Mouse (Mus musculus): ENCODE results near the gene Phxr2. TPM values are rescaled to one million over a fixed set of nuclear protein-coding genes. Genes with fewer than 3 reads are reported as not detected.

Phxr2 gene
- total RNA-seq, 4 experiments from 2014 or later, result not detected

DNA sequence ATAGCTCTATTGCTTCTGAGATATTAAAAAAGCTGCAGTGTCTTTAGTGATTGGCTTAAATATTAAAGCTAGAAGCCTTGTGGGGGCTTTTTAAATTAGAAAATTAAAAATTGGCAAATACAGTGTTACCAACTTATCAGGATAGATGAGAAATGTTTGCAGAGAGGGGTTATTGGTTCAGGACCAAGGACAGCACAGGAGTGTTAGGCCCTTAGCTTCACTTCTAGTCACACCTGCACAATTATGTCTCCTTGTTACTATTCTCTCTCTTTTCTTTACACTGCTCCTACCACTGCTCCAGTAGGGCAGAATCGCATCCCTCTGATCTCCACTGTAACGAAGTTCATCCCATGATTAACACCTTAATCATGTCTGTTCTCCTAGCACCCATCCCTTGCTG, 31.0 kb downstream of the Phxr2 start:
- no peak for DNase-seq (ENCODE audit: low spot score in 2 of 2)

GRCm38 (mm10) chr10:99093364-99093763, 32.8 kb downstream of the Phxr2 start:
- no peak for DNase-seq (ENCODE audit: low spot score in 2 of 2)

- no peak for DNase-seq (ENCODE audit: low spot score in 2 of 2)
Measured at GRCm38 (mm10) chr10:99089906-99090305, 36.2 kb downstream of the Phxr2 start.

- no peak for DNase-seq (ENCODE audit: low spot score in 2 of 2)
Measured at GRCm38 (mm10) chr10:99086029-99086428, 40.1 kb downstream of the Phxr2 start.

- no peak for DNase-seq (ENCODE audit: low spot score in 2 of 2)
Measured at GRCm38 (mm10) chr10:99085240-99085587, 40.9 kb downstream of the Phxr2 start.

DNA sequence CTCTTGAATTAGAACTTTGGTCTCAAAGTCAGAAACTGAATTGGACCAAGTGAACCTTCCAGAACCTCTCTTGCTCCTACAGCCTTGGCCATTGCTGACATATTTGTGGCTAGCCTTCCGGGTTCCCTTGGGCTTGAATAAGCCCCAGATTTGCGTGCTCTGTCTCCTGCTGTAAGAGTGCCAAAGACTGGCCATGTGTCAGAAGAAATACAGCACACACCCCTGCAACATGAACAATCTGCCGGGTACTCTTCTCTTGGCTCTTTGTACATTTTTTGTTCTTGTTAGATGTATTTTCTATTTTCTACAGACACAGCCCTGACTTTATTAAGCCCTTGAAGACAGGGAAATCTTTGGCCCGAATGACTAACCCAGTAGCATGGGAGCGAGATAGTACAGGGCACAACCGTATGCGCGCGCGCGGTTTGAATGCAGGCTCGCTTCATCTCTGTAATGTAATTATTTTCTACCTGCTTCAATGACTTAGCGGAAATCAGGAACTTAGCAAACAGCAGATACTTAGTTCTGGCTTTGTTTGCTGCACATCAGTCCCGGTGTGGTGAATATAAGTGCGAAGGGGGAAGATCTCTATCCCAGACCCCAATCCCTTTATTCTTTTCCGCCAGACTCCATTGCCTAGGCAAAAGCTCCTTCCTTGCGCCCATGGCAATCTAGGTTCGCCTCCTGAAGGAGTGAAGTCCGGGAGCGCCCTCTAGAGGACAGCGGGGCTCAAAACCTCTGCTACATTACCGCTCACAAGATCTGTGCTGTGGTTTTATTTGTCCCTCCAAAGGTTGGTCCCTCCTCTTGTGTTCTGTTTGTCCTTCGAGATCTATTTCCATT, 41.5 kb downstream of the Phxr2 start:
- DNase-seq (ENCODE audit: low spot score in 2 of 2), result peak; percentile 69 to 92

DNA sequence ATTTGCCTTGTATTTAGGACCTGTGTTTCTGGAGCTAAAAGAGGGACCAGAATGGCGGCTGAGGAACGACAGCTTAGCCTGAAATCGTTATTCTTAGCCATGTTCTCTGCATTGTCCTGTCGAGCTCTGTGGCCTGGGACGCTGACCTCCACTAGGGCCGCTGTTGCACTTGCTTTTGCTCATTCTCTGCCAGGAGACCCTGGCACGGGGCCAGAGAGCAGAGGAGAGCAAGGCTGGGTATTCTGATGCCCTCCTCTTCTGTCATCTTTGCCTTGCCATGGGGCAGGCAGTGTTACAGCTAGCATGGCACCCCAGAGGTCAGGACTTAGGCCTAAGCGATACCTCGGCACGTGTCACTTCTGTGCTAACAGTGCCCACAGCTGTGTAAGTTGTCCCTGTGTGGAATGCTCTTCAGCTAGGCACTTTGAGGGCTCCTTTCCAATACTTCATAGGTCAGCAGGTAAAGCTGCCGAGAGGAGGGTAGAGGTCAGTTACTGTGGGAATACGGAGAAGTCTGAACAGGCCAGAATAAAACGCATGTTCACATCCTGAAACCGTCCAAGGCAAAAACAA, 42.6 kb downstream of the Phxr2 start:
- no peak for DNase-seq (ENCODE audit: low spot score in 2 of 2)

GRCm38 (mm10) chr10:99081569-99081990, 44.5 kb downstream of the Phxr2 start:
- peak; percentile 2 to 8 for DNase-seq (ENCODE audit: low spot score in 2 of 2)

DNA sequence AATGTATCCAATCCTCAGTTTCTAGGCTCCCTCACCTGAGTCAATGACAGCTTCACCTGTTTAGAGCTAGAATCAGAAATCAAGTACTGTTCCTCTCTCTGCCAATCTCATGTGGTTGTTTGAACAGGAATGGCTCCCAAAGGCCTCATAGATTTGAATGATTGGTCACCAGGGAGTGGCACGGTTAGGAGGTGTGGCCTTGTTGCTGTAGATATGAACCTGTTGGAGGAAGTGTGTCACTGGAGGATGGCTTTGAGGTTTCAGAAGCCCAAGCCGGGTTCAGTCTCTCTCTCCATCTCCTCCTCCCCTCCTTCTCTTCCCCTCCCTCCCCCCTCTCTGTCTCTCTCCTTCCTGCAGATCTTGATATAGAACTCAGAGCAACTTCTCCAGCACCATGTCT, 47.5 kb downstream of the Phxr2 start:
- DNase-seq (ENCODE audit: low spot score in 2 of 2), result peak in 1 of 2 experiments; percentile 0

DNA sequence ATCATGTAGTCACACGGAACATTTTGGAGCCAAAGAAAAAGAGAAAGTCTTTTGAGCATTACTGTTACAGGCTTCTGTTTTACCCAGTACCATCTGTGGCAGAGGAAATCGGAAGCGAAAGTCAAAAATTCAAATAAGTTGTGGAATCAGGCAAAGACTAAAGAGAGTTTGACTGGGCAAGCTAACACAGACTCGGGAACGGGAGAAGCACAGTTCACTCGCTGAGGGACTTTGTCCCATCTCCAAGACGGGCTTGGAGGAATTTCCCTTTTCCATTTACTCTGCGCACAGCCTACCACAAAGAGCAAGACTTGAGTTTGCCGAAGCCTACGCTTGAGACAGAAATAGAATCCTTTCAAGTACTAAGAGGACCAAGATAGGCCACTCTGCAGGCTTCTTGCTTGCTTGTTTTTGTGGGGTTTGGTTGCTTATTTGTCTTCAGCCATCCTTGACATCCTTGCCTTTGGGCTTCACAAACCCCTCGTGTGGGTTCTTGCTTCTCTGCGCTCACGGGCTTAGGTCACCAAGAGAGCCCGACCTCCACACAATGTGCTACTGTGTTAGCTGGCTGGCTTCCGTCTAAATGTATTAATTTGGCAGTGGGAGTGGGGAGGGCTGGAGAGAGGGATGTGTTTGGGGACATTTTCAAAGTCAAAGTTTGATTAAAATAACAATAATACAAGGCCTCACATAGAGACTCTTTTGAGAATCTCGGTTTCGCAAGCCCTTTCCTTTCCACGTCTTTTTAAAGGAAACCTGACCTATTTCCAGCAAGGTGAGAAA, 49.8 kb downstream of the Phxr2 start:
- no peak for DNase-seq (ENCODE audit: low spot score in 2 of 2)

Other genes with a start within 250 kb of the Phxr2 start
- gene Atp2b1, start 211.9 kb downstream of the Phxr2 start, total RNA-seq (2022), result 100 to 1,000 TPM; 803 to 978 (median 924) TPM
- gene Poc1b, start 19.3 kb downstream of the Phxr2 start, total RNA-seq (2022), result 10 to 100 TPM in 1 of 4 experiments, 1 to 10 TPM in 3; 7.4 to 11.2 (median 8.1) TPM
- 1 to 10 TPM; 3.4 to 4.7 (median 3.8) TPM for gene Galnt4, start 18.2 kb downstream of the Phxr2 start, total RNA-seq (2022)
- 10 to 100 TPM; 61.1 to 93.4 (median 75.2) TPM for gene Dusp6, start 136.9 kb upstream of the Phxr2 start, total RNA-seq (2022)